Mouse (Mus musculus) lung, postnatal 0 days (tissue): ENCODE results near the gene Siva1.

Experiments
- CTCF ChIP-seq: IDR thresholded peaks from 2 replicates; pipeline ENCODE4 v1.5.1; 2016; ENCODE audit warnings: antibody characterized with exemption, mild to moderate bottlenecking
- EP300 ChIP-seq: IDR thresholded peaks from 2 replicates; pipeline ENCODE4 v1.6.1; 2016; ENCODE audit warnings: antibody characterized with exemption, mild to moderate bottlenecking, control low read depth

- TF ChIP-seq CTCF: no peak
- TF ChIP-seq EP300: no peak
These were observed 14.1 kb downstream of the Siva1 start for GRCm38 (mm10) chr12:112658619-112659018.
